ENCODE assay signal across 12 mouse cellular contexts in genomic region chr2:35618981-35619380, GRCm38 (mm10).
DNase-seq lines count a peak whose midpoint lies in the region; ATAC-seq and TF ChIP-seq lines count a peak whose summit lies in the region.
"Had no signal": no experiment of that assay in that cellular context is flagged by ENCODE, and none has a peak within 500 bp of the region (broad histone marks: within the 10 kb centered on the region; RNA-seq: fewer than 3 reads in every experiment).

No protein-coding gene starts in this region.

- peaks cover 65% of the 10 kb centered on the region for H3K4me1 ChIP-seq in cerebellum, adult 2 months (ENCODE audit: control insufficient read depth, insufficient read depth, low read length)
- H3K4me1 ChIP-seq in heart, embryonic 12.5 days (replicated peaks): peaks cover 98% of the 10 kb centered on the region
- H3K4me1 ChIP-seq in midbrain, embryonic 10.5 days: peaks cover 87% of the 10 kb centered on the region
- peaks cover 48% of the 10 kb centered on the region for H3K4me1 ChIP-seq in midbrain, embryonic 13.5 days (replicated peaks)

- 35% methylated on average over 7 of the region's 7 CpGs for WGBS in cerebellum, adult 2 months
- 66% methylated on average over 7 of the region's 7 CpGs for WGBS in heart, embryonic 12.5 days
- WGBS in midbrain, embryonic 10.5 days: 78% methylated on average over 7 of the region's 7 CpGs
- 80% methylated on average over 7 of the region's 7 CpGs for WGBS in midbrain, embryonic 13.5 days

- H3K27ac ChIP-seq in cerebellum, adult 2 months (ENCODE audit: insufficient read depth, low read length): peak overlapping the region; percentile 41
- H3K27ac ChIP-seq in heart, embryonic 12.5 days (ENCODE audit: poor library complexity, severe bottlenecking): peak overlapping the region; percentile 80
- H3K27ac ChIP-seq in midbrain, embryonic 10.5 days (replicated peaks): peak overlapping the region; percentile 83
- H3K27ac ChIP-seq in midbrain, embryonic 13.5 days: no peak overlapping the region
- H3K27ac ChIP-seq: neural tube, embryonic 12.5 days had no signal

- H3K9me3 ChIP-seq in heart, embryonic 12.5 days (replicated peaks): no peaks in the 10 kb centered on the region
- no peaks in the 10 kb centered on the region for H3K9me3 ChIP-seq in midbrain, embryonic 10.5 days (replicated peaks)
- H3K9me3 ChIP-seq in midbrain, embryonic 13.5 days: no peaks in the 10 kb centered on the region
- H3K9me3 ChIP-seq: neural tube, embryonic 12.5 days had no signal

- no peak; the same call in 1 of the 2 replicates for TF ChIP-seq CTCF in cerebellum, adult 2 months (IDR thresholded peaks at IDR 0.05; ENCODE audit: borderline replicate concordance, insufficient read depth, low read depth, low read length)

- 0 out of 2 replicates have a peak overlapping the region, but pooled peaks have one; percentile 22 for H3K9ac ChIP-seq in heart, embryonic 12.5 days
- no peak overlapping the region for H3K9ac ChIP-seq in midbrain, embryonic 13.5 days (replicated peaks)
- H3K9ac ChIP-seq: liver, postnatal 0 days; neural tube, embryonic 12.5 days had no signal

- no peak for DNase-seq in cerebellum, adult 2 months
- no peak for DNase-seq in cerebellum, adult 8-10 months
- no peak for DNase-seq in heart, adult 11 months
- no peak for DNase-seq in midbrain, embryonic 10.5 days (ENCODE audit: low spot score)
- DNase-seq in layer of hippocampus, adult 8-10 months (ENCODE audit: low spot score in 2 of 2): no peak
- DNase-seq in urinary bladder, postnatal 10 days (ENCODE audit: low spot score): no peak
- DNase-seq: liver, postnatal 0 days; midbrain, embryonic 14.5 days; right cerebral cortex, adult 18-20 months had no signal

- H3K27me3 ChIP-seq in cerebellum, adult 2 months (ENCODE audit: control insufficient read depth, insufficient read depth, low read length): no peaks in the 10 kb centered on the region
- H3K27me3 ChIP-seq in heart, embryonic 12.5 days (replicated peaks): no peaks in the 10 kb centered on the region
- peaks cover 6% of the 10 kb centered on the region; the same call in 1 of the 2 replicates for H3K27me3 ChIP-seq in midbrain, embryonic 10.5 days (ENCODE audit: low read depth, poor library complexity, severe bottlenecking)
- H3K27me3 ChIP-seq in midbrain, embryonic 13.5 days: peaks cover 2% of the 10 kb centered on the region; the same call in 1 of the 2 replicates
- H3K27me3 ChIP-seq: neural tube, embryonic 12.5 days had no signal

- no peaks in the 10 kb centered on the region for H3K36me3 ChIP-seq in heart, embryonic 12.5 days
- no peaks in the 10 kb centered on the region for H3K36me3 ChIP-seq in midbrain, embryonic 10.5 days
- H3K36me3 ChIP-seq in midbrain, embryonic 13.5 days: no peaks in the 10 kb centered on the region
- H3K36me3 ChIP-seq: neural tube, embryonic 12.5 days had no signal

- ATAC-seq in heart, embryonic 12.5 days (ENCODE audit: insufficient number of reproducible peaks, low FRiP score): no peak
- no peak for ATAC-seq in midbrain, embryonic 13.5 days
- ATAC-seq: liver, postnatal 0 days had no signal

- no peak for TF ChIP-seq POLR2A in cerebellum, adult 2 months (IDR thresholded peaks at IDR 0.05; ENCODE audit: borderline replicate concordance, insufficient read depth, low read length)

- H3K4me2 ChIP-seq in heart, embryonic 12.5 days: peak overlapping the region; percentile 56; the same call in 1 of the 2 replicates
- no peak overlapping the region for H3K4me2 ChIP-seq in midbrain, embryonic 13.5 days (replicated peaks)
- H3K4me2 ChIP-seq: neural tube, embryonic 12.5 days had no signal

- no peak overlapping the region for H3K4me3 ChIP-seq in cerebellum, adult 2 months (replicated peaks; ENCODE audit: insufficient read depth, low read depth, low read length)
- H3K4me3 ChIP-seq in heart, embryonic 12.5 days: no peak overlapping the region
- no peak overlapping the region for H3K4me3 ChIP-seq in midbrain, embryonic 10.5 days
- H3K4me3 ChIP-seq in midbrain, embryonic 13.5 days (replicated peaks): no peak overlapping the region
- H3K4me3 ChIP-seq: neural tube, embryonic 12.5 days had no signal
